Mouse (Mus musculus) forebrain, embryonic 15.5 days (tissue): ENCODE measurements around the gene Rundc3a. TPM values are rescaled to one million over a fixed set of nuclear protein-coding genes. Genes with fewer than 3 reads are reported as not detected.
"Not testable (repeated sequence)": the region's sequence is repeated elsewhere in the genome, so short reads cannot be mapped to it uniquely, and the experiment has no call there.

Experiments used
- ATAC-seq: fragments of 200-750 bp; cut with Nextera tagmentation; replicated peaks from 2 replicates; pipeline ENCODE4 v1.8.0; 2017; ENCODE audit warnings: mild to moderate bottlenecking, moderate TSS enrichment, moderate library complexity
- H3K27ac ChIP-seq: fragments of 300-500 bp; sonication (generic); replicated peaks from 2 replicates; pipeline ENCODE4 v1.5.1; 2015; ENCODE audit warnings: mild to moderate bottlenecking, inconsistent platforms
- H3K27me3 ChIP-seq: fragments of 300-500 bp; sonication (generic); 2 replicates; pipeline ENCODE4 v1.6.1; 2015; ENCODE audit warnings: inconsistent platforms
- H3K36me3 ChIP-seq: fragments of 300-500 bp; sonication (generic); 2 replicates; pipeline ENCODE4 v1.6.1; 2015; ENCODE audit warnings: mild to moderate bottlenecking, inconsistent platforms
- H3K4me1 ChIP-seq: fragments of 300-500 bp; sonication (generic); 2 replicates; pipeline ENCODE4 v1.6.1; 2015; ENCODE audit warnings: inconsistent platforms
- H3K4me2 ChIP-seq: fragments of 300-500 bp; sonication (generic); replicated peaks from 2 replicates; pipeline ENCODE4 v1.6.1; 2015; ENCODE audit warnings: mild to moderate bottlenecking, inconsistent platforms
- H3K4me3 ChIP-seq: fragments of 300-500 bp; sonication (generic); 2 replicates; pipeline ENCODE4 v1.5.1; 2015; ENCODE audit warnings: mild to moderate bottlenecking, inconsistent platforms
- H3K9ac ChIP-seq: fragments of 300-500 bp; sonication (generic); replicated peaks from 2 replicates; pipeline ENCODE4 v1.6.1; 2015; ENCODE audit warnings: mild to moderate bottlenecking, inconsistent platforms
- H3K9me3 ChIP-seq: fragments of 300-500 bp; sonication (generic); 2 replicates; pipeline ENCODE4 v1.6.1; 2016; ENCODE audit warnings: inconsistent platforms
- WGBS: fragments of 180-500 bp; shearing (Covaris S2); methylation state at CpG from one replicate; pipeline ENCODE4 v1.1.7; 2015; ENCODE audit warnings: mixed read lengths; 5-methylcytosine and 5-hydroxymethylcytosine counted together
- polyA plus RNA-seq: library from polyadenylated mRNA; unstranded; fragments of >200 nt; fragmentation: Nextera tagmentation; extraction: Ambion mirVana; gene quantifications from 2 replicates; pipeline ENCODE4 v1.2.1, GENCODE M21; 2015

Rundc3a gene
- polyA plus RNA-seq, 1 experiment from 2014 or later, result 149 TPM

- 87% methylated on average over 12 of the region's 12 CpGs for WGBS
- Histone ChIP-seq H3K4me1 (no peaks in the 10 kb centered on the region), H3K9ac (no peak overlapping the region), H3K27me3 (no peaks in the 10 kb centered on the region), H3K4me2 (no peak overlapping the region), H3K4me3 (no peak overlapping the region), H3K27ac (no peak overlapping the region), H3K36me3 (no peaks in the 10 kb centered on the region), H3K9me3 (no peaks in the 10 kb centered on the region)
- no peak for ATAC-seq
Observed at GRCm38 (mm10) chr11:102356190-102356589, 37.0 kb upstream of the Rundc3a start.

- no peak for ATAC-seq
- no peak overlapping the region for H3K4me2 ChIP-seq
Observed at GRCm38 (mm10) chr11:102356636-102357350, 36.4 kb upstream of the Rundc3a start.

GRCm38 (mm10) chr11:102358365-102358764, 34.8 kb upstream of the Rundc3a start:
- Histone ChIP-seq H3K4me2 (no peak overlapping the region), H3K27me3 (no peaks in the 10 kb centered on the region), H3K9me3 (no peaks in the 10 kb centered on the region), H3K36me3 (no peaks in the 10 kb centered on the region), H3K9ac (no peak overlapping the region), H3K4me1 (no peaks in the 10 kb centered on the region), H3K4me3 (no peak overlapping the region), H3K27ac (no peak overlapping the region)
- ATAC-seq, result no peak
- WGBS, result 72% methylated on average over 10 of the region's 10 CpGs

More at GRCm38 (mm10) chr11:102356636-102357350, 36.4 kb upstream of the Rundc3a start:
- WGBS, result 74% methylated on average over 31 of the region's 31 CpGs
- no peaks in the 10 kb centered on the region for H3K4me1 ChIP-seq
- H3K4me3 ChIP-seq, result no peak overlapping the region
- H3K36me3 ChIP-seq, result no peaks in the 10 kb centered on the region
- H3K27me3 ChIP-seq, result no peaks in the 10 kb centered on the region
- no peak overlapping the region for H3K27ac ChIP-seq
- no peaks in the 10 kb centered on the region for H3K9me3 ChIP-seq
- H3K9ac ChIP-seq, result no peak overlapping the region

- Histone ChIP-seq H3K9ac (no peak overlapping the region), H3K27ac (no peak overlapping the region), H3K9me3 (no peaks in the 10 kb centered on the region), H3K4me2 (no peak overlapping the region), H3K4me3 (no peak overlapping the region), H3K36me3 (no peaks in the 10 kb centered on the region), H3K27me3 (no peaks in the 10 kb centered on the region), H3K4me1 (no peaks in the 10 kb centered on the region)
- ATAC-seq, result no peak
- 90% methylated on average over 8 of the region's 8 CpGs for WGBS
Observed at GRCm38 (mm10) chr11:102361776-102362495, 31.3 kb upstream of the Rundc3a start.

- H3K4me1 ChIP-seq, result no peaks in the 10 kb centered on the region
- no peaks in the 10 kb centered on the region for H3K27me3 ChIP-seq
- H3K9ac ChIP-seq, result no peak overlapping the region
- no peak overlapping the region for H3K27ac ChIP-seq
- ATAC-seq, result no peak
- H3K9me3 ChIP-seq, result no peaks in the 10 kb centered on the region
- H3K4me3 ChIP-seq, result no peak overlapping the region
- H3K4me2 ChIP-seq, result no peak overlapping the region
- whole genome bisulfite sequencing, result 78% methylated on average over 2 of the region's 2 CpGs
- H3K36me3 ChIP-seq, result no peaks in the 10 kb centered on the region
Observed at GRCm38 (mm10) chr11:102363623-102364022, 29.6 kb upstream of the Rundc3a start.

GRCm38 (mm10) chr11:102364570-102365371, 28.4 kb upstream of the Rundc3a start:
- Histone ChIP-seq H3K27me3 (no peaks in the 10 kb centered on the region), H3K4me2 (no peak overlapping the region), H3K27ac (no peak overlapping the region), H3K36me3 (no peaks in the 10 kb centered on the region), H3K4me1 (no peaks in the 10 kb centered on the region), H3K9ac (no peak overlapping the region), H3K9me3 (no peaks in the 10 kb centered on the region), H3K4me3 (no peak overlapping the region)
- no peak for ATAC-seq
- 75% methylated on average over 14 of the region's 14 CpGs for WGBS

- Histone ChIP-seq H3K9ac (no peak overlapping the region), H3K27ac (no peak overlapping the region), H3K4me1 (no peaks in the 10 kb centered on the region), H3K4me2 (no peak overlapping the region), H3K27me3 (no peaks in the 10 kb centered on the region), H3K9me3 (no peaks in the 10 kb centered on the region), H3K36me3 (no peaks in the 10 kb centered on the region), H3K4me3 (no peak overlapping the region)
- ATAC-seq, result no peak
- 59% methylated on average over 4 of the region's 4 CpGs for WGBS
Observed at GRCm38 (mm10) chr11:102365699-102366098, 27.5 kb upstream of the Rundc3a start.

GRCm38 (mm10) chr11:102366103-102366502, 27.1 kb upstream of the Rundc3a start, which contains the start of gene Slc4a1:
Slc4a1 (minus strand) TSS chr11:102366203.
- H3K4me2 ChIP-seq, ATAC-seq, H3K9ac ChIP-seq, H3K4me3 ChIP-seq, H3K9me3 ChIP-seq, H3K27ac ChIP-seq, H3K27me3 ChIP-seq, H3K36me3 ChIP-seq, H3K4me1 ChIP-seq: not testable (repeated sequence)
- WGBS, result 86% methylated on average over 8 of the region's 8 CpGs

- Histone ChIP-seq H3K9me3 (no peaks in the 10 kb centered on the region), H3K27ac (no peak overlapping the region), H3K4me3 (no peak overlapping the region), H3K4me1 (no peaks in the 10 kb centered on the region), H3K4me2 (no peak overlapping the region), H3K9ac (no peak overlapping the region), H3K36me3 (no peaks in the 10 kb centered on the region), H3K27me3 (no peaks in the 10 kb centered on the region)
- ATAC-seq, result no peak
- 84% methylated on average over 9 of the region's 9 CpGs for WGBS
Observed at GRCm38 (mm10) chr11:102367504-102368280, 25.5 kb upstream of the Rundc3a start.

GRCm38 (mm10) chr11:102368347-102368746, 24.9 kb upstream of the Rundc3a start:
- H3K27me3 ChIP-seq, result no peaks in the 10 kb centered on the region
- H3K27ac ChIP-seq, result no peak overlapping the region
- H3K4me3 ChIP-seq, result no peak overlapping the region
- no peak overlapping the region for H3K9ac ChIP-seq
- WGBS, result 84% methylated on average over 5 of the region's 5 CpGs
- ATAC-seq, result no peak
- H3K36me3 ChIP-seq, result no peaks in the 10 kb centered on the region
- H3K4me1 ChIP-seq, result no peaks in the 10 kb centered on the region
- no peaks in the 10 kb centered on the region for H3K9me3 ChIP-seq
- no peak overlapping the region for H3K4me2 ChIP-seq

- 74% methylated on average over 4 of the region's 4 CpGs for WGBS
- Histone ChIP-seq H3K9ac (no peak overlapping the region), H3K27ac (no peak overlapping the region), H3K4me1 (no peaks in the 10 kb centered on the region), H3K36me3 (no peaks in the 10 kb centered on the region), H3K4me3 (no peak overlapping the region), H3K4me2 (no peak overlapping the region), H3K9me3 (no peaks in the 10 kb centered on the region), H3K27me3 (no peaks in the 10 kb centered on the region)
- ATAC-seq, result no peak
Observed at GRCm38 (mm10) chr11:102369263-102369662, 23.9 kb upstream of the Rundc3a start.
